Mouse (Mus musculus) MEL (cell line): ENCODE measurements around the gene Gm20388. TPM values are rescaled to one million over a fixed set of nuclear protein-coding genes. Genes with fewer than 3 reads are reported as not detected.

Source experiments
- DNase-seq: peaks from one replicate; pipeline ENCODE4 v3.0.0; 2011; ENCODE audit warnings: low read depth, low spot score
- H3K27ac ChIP-seq: 2 replicates; pipeline ENCODE4 v1.5.1; 2012; ENCODE audit warnings: low read depth, mild to moderate bottlenecking, control low read depth, low read length, moderate library complexity; ENCODE audit not compliant: control insufficient read depth
- H3K27me3 ChIP-seq, 2 experiments: fragments of 150-350 bp in 1 of 2; sonication (generic) in 1 of 2; 2 replicates each; pipeline ENCODE4 v1.6.1; 2012; ENCODE audit warnings: low read length in 2 of 2, mild to moderate bottlenecking in 2 of 2, improper control_type of control experiment in 1 of 2, moderate library complexity in 1 of 2; ENCODE audit not compliant: insufficient read depth in 2 of 2, control insufficient read depth in 1 of 2
- H3K36me3 ChIP-seq, 2 experiments: 2 replicates each; pipeline ENCODE4 v1.6.1; 2012 to 2014; ENCODE audit warnings: low read length in 2 of 2, improper control_type of control experiment in 1 of 2, inconsistent platforms in 1 of 2, mild to moderate bottlenecking in 1 of 2; ENCODE audit not compliant: insufficient read depth in 2 of 2, control insufficient read depth in 1 of 2
- H3K4me1 ChIP-seq, 2 experiments: fragments of 150-350 bp in 1 of 2; sonication (generic) in 1 of 2; 2 replicates each; pipeline ENCODE4 v1.6.1; 2012; ENCODE audit warnings: low read length in 2 of 2, improper control_type of control experiment in 1 of 2, mild to moderate bottlenecking in 1 of 2; ENCODE audit not compliant: insufficient read depth in 2 of 2, control insufficient read depth in 1 of 2
- H3K4me3 ChIP-seq, 2 experiments: fragments of 150-350 bp in 1 of 2; sonication (generic) in 1 of 2; 2 replicates each; pipeline ENCODE4 v1.5.1; 2012; ENCODE audit warnings: low read depth in 2 of 2, low read length in 2 of 2, mild to moderate bottlenecking in 2 of 2, moderate library complexity in 2 of 2, control low read depth in 1 of 2, improper control_type of control experiment in 1 of 2; ENCODE audit not compliant: control insufficient read depth in 1 of 2, insufficient read depth in 1 of 2
- H3K79me2 ChIP-seq: 2 replicates; pipeline ENCODE4 v1.6.1; 2012; ENCODE audit warnings: mild to moderate bottlenecking, low read length, moderate library complexity; ENCODE audit not compliant: control insufficient read depth, poor library complexity, insufficient read depth
- H3K9ac ChIP-seq: 2 replicates; pipeline ENCODE4 v1.6.1; 2012; ENCODE audit warnings: low read depth, mild to moderate bottlenecking, control low read depth, low read length, moderate library complexity; ENCODE audit not compliant: control insufficient read depth, poor library complexity, severe bottlenecking
- H3K9me3 ChIP-seq: fragments of 150-350 bp; sonication (generic); replicated peaks from 2 replicates; pipeline ENCODE4 v1.6.1; 2012; ENCODE audit warnings: mild to moderate bottlenecking, low read length, improper control_type of control experiment, moderate library complexity; ENCODE audit not compliant: insufficient read depth
- BHLHE40 ChIP-seq: IDR thresholded peaks from 2 replicates; pipeline ENCODE4 v1.6.1; 2012; ENCODE audit warnings: low read depth, mild to moderate bottlenecking, inconsistent platforms, low read length, improper control_type of control experiment, borderline replicate concordance
- CHD1 ChIP-seq: IDR thresholded peaks from 2 replicates; pipeline ENCODE4 v1.6.1; 2012; ENCODE audit warnings: low read depth, mild to moderate bottlenecking, inconsistent platforms, low read length, improper control_type of control experiment
- CHD2 ChIP-seq: IDR thresholded peaks from 2 replicates; pipeline ENCODE4 v1.6.1; 2011; ENCODE audit warnings: low read length, improper control_type of control experiment
- CTCF ChIP-seq, 3 experiments: IDR thresholded peaks in 2 of 3; conservative IDR thresholded peaks in 1 of 3; 2 replicates each; pipeline ENCODE4 v1.5.1; 2011 to 2012; ENCODE audit warnings: low read length in 3 of 3, low read depth in 2 of 3, mild to moderate bottlenecking in 2 of 3, improper control_type of control experiment in 1 of 3, inconsistent platforms in 1 of 3, mixed read lengths in 1 of 3, moderate library complexity in 1 of 3; ENCODE audit not compliant: control insufficient read depth in 1 of 3, insufficient read depth in 1 of 3, poor library complexity in 1 of 3, severe bottlenecking in 1 of 3
- E2F4 ChIP-seq: IDR thresholded peaks from 2 replicates; pipeline ENCODE4 v1.6.1; 2011; ENCODE audit warnings: low read depth, low read length, improper control_type of control experiment, borderline replicate concordance
- ELF1 ChIP-seq: IDR thresholded peaks from 2 replicates; pipeline ENCODE4 v1.6.1; 2014; ENCODE audit warnings: low read depth, mild to moderate bottlenecking, inconsistent platforms, low read length, improper control_type of control experiment, moderate library complexity
- ETS1 ChIP-seq: IDR thresholded peaks from 2 replicates; pipeline ENCODE4 v1.6.1; 2012; ENCODE audit warnings: low read depth, mild to moderate bottlenecking, inconsistent platforms, low read length, improper control_type of control experiment, moderate library complexity
- HCFC1 ChIP-seq: IDR thresholded peaks from 2 replicates; pipeline ENCODE4 v1.6.1; 2012; ENCODE audit warnings: low read depth, mild to moderate bottlenecking, inconsistent platforms, low read length, improper control_type of control experiment, moderate library complexity
- KAT2A ChIP-seq: conservative IDR thresholded peaks from 2 replicates; pipeline ENCODE4 v1.6.1; 2012; ENCODE audit warnings: low read depth, low read length, improper control_type of control experiment, inconsistent platforms
- MAFK ChIP-seq: IDR thresholded peaks from 2 replicates; pipeline ENCODE4 v1.6.1; 2011; ENCODE audit warnings: low read depth, mild to moderate bottlenecking, low read length, improper control_type of control experiment, borderline replicate concordance
- MAZ ChIP-seq: IDR thresholded peaks from 2 replicates; pipeline ENCODE4 v1.6.1; 2012; ENCODE audit warnings: low read depth, mild to moderate bottlenecking, inconsistent platforms, low read length, improper control_type of control experiment
- MYB ChIP-seq: IDR thresholded peaks from 2 replicates; pipeline ENCODE4 v1.6.1; 2011; ENCODE audit warnings: mild to moderate bottlenecking, low read depth, low read length, improper control_type of control experiment
- MYC ChIP-seq: IDR thresholded peaks from 2 replicates; pipeline ENCODE4 v1.6.1; 2011; ENCODE audit warnings: low read depth, mild to moderate bottlenecking, low read length, improper control_type of control experiment, moderate library complexity
- NRF1 ChIP-seq: IDR thresholded peaks from 2 replicates; pipeline ENCODE4 v1.6.1; 2014; ENCODE audit warnings: low read depth, mild to moderate bottlenecking, inconsistent platforms, low read length, improper control_type of control experiment, moderate library complexity; ENCODE audit not compliant: poor library complexity, insufficient read depth, severe bottlenecking
- RAD21 ChIP-seq: IDR thresholded peaks from 2 replicates; pipeline ENCODE4 v1.6.1; 2011; ENCODE audit warnings: mild to moderate bottlenecking, low read depth, low read length, improper control_type of control experiment
- RCOR1 ChIP-seq: IDR thresholded peaks from 2 replicates; pipeline ENCODE4 v1.6.1; 2012; ENCODE audit warnings: low read depth, mild to moderate bottlenecking, inconsistent platforms, low read length, improper control_type of control experiment
- SMC3 ChIP-seq: IDR thresholded peaks from 2 replicates; pipeline ENCODE4 v1.6.1; 2011; ENCODE audit warnings: low read depth, low read length, improper control_type of control experiment
- TAL1 ChIP-seq: IDR thresholded peaks from 2 replicates; pipeline ENCODE4 v1.6.1; 2012; ENCODE audit warnings: mild to moderate bottlenecking, inconsistent platforms, low read length, moderate library complexity, mixed read lengths
- TCF12 ChIP-seq: IDR thresholded peaks from 2 replicates; pipeline ENCODE4 v1.6.1; 2014; ENCODE audit warnings: low read depth, mild to moderate bottlenecking, inconsistent platforms, low read length, improper control_type of control experiment, moderate library complexity
- USF1 ChIP-seq: IDR thresholded peaks from 2 replicates; pipeline ENCODE4 v1.6.1; 2014; ENCODE audit warnings: low read depth, mild to moderate bottlenecking, inconsistent platforms, low read length, improper control_type of control experiment, moderate library complexity
- USF2 ChIP-seq, 2 experiments: IDR thresholded peaks; 2 replicates each; pipeline ENCODE4 v1.6.1; 2011 to 2012; ENCODE audit warnings: improper control_type of control experiment in 2 of 2, low read length in 2 of 2, borderline replicate concordance in 1 of 2, inconsistent platforms in 1 of 2, low read depth in 1 of 2, mild to moderate bottlenecking in 1 of 2; ENCODE audit not compliant: insufficient read depth in 1 of 2
- ZC3H11A ChIP-seq: IDR thresholded peaks from 2 replicates; pipeline ENCODE4 v1.6.1; 2012; ENCODE audit warnings: low read depth, mild to moderate bottlenecking, inconsistent platforms, low read length, improper control_type of control experiment
- ZKSCAN1 ChIP-seq: IDR thresholded peaks from 2 replicates; pipeline ENCODE4 v1.6.1; 2012; ENCODE audit warnings: low read depth, mild to moderate bottlenecking, inconsistent platforms, low read length, improper control_type of control experiment, moderate library complexity
- polyA plus RNA-seq, 2 experiments: library from polyadenylated mRNA; stranded (reverse) in 1 of 2; unstranded in 1 of 2; fragments of >175 nt in 1 of 2; fragments of >200 nt in 1 of 2; gene quantifications; 2 replicates each; pipeline versions ENCODE4 v1.2.1 to v1.2.4; 2012; ENCODE audit warnings: low replicate concordance in 2 of 2, low read depth in 1 of 2; ENCODE audit not compliant: insufficient read length in 2 of 2, insufficient read depth in 1 of 2, missing spikeins in 1 of 2
- total RNA-seq: library from RNA; depleted of rRNA; stranded (reverse); fragments of 300-350 nt; gene quantifications from 2 replicates; pipeline ENCODE4 v1.2.3, GENCODE M21; 2012

Gene Gm20388
- total and polyA plus RNA-seq, 3 experiments = 11.1 to 17.8 TPM; not detected in 1

GRCm38 (mm10) chr8:122086064-122086463, 2175.4 kb downstream of the Gm20388 start:
- TF ChIP-seq CTCF (IDR thresholded peaks at IDR 0.05 in 2 of 3, conservative IDR thresholded peaks at IDR 0.05 in 1 of 3; ENCODE audit: control insufficient read depth in 1 of 3, insufficient read depth in 1 of 3, low read depth in 2 of 3, low read length in 3 of 3, poor library complexity in 1 of 3, severe bottlenecking in 1 of 3) (no peak), E2F4 (no peak), HCFC1 (no peak), SMC3 (no peak), CHD2 (no peak), MAZ (no peak), MYC (no peak), NRF1 (no peak), CHD1 (no peak), MAFK (no peak), KAT2A (no peak), USF2 (IDR thresholded peaks at IDR 0.05; ENCODE audit: borderline replicate concordance in 1 of 2, insufficient read depth in 1 of 2, low read depth in 1 of 2, low read length in 2 of 2) (no peak), BHLHE40 (no peak)
- Histone ChIP-seq H3K27ac (no peak overlapping the region), H3K36me3 (no peaks in the 10 kb centered on the region), H3K9me3 (no peaks in the 10 kb centered on the region), H3K27me3 (no peaks in the 10 kb centered on the region), H3K79me2 (no peaks in the 10 kb centered on the region), H3K4me1 (no peaks in the 10 kb centered on the region), H3K9ac (no peak overlapping the region), H3K4me3 (no peak overlapping the region)
- no peak for DNase-seq

GRCm38 (mm10) chr8:122088631-122089030, 2178.0 kb downstream of the Gm20388 start:
- TF ChIP-seq MYB (no peak), ETS1 (no peak), CTCF (IDR thresholded peaks at IDR 0.05 in 2 of 3, conservative IDR thresholded peaks at IDR 0.05 in 1 of 3; ENCODE audit: control insufficient read depth in 1 of 3, insufficient read depth in 1 of 3, low read depth in 2 of 3, low read length in 3 of 3, poor library complexity in 1 of 3, severe bottlenecking in 1 of 3) (no peak), ZKSCAN1 (no peak), MAZ (no peak), CHD2 (no peak), ZC3H11A (no peak), RCOR1 (no peak), USF2 (IDR thresholded peaks at IDR 0.05; ENCODE audit: borderline replicate concordance in 1 of 2, insufficient read depth in 1 of 2, low read depth in 1 of 2, low read length in 2 of 2) (no peak), TCF12 (no peak), ELF1 (no peak), USF1 (no peak), TAL1 (no peak), BHLHE40 (no peak), CHD1 (no peak), SMC3 (no peak), RAD21 (no peak)
- H3K79me2 ChIP-seq = no peaks in the 10 kb centered on the region

More at GRCm38 (mm10) chr8:122088631-122089030, 2178.0 kb downstream of the Gm20388 start:
- H3K27me3 ChIP-seq = no peaks in the 10 kb centered on the region
- H3K4me3 ChIP-seq = no peak overlapping the region
- no peaks in the 10 kb centered on the region for H3K4me1 ChIP-seq
- H3K9ac ChIP-seq = no peak overlapping the region
- H3K36me3 ChIP-seq = no peaks in the 10 kb centered on the region
- no peak for DNase-seq
- H3K9me3 ChIP-seq = no peaks in the 10 kb centered on the region
- no peak overlapping the region for H3K27ac ChIP-seq
